Mouse (Mus musculus) heart, adult 18-20 months (tissue): ENCODE data around the gene Usp21. TPM values are rescaled to one million over a fixed set of nuclear protein-coding genes. Genes with fewer than 3 reads are reported as not detected.

ENCODE experiments used
- DNase-seq, 2 experiments: peaks; one replicate each; pipeline ENCODE4 v3.0.0; 2021 to 2022; ENCODE audit warnings: mixed read lengths in 1 of 2
- total RNA-seq, 2 experiments: library from RNA; stranded (reverse); gene quantifications; 2 replicates each; pipeline ENCODE4 v1.2.3; 2021

Gene Usp21
- total RNA-seq, 2 experiments from 2014 or later: 17.7 to 20.9 TPM

DNA sequence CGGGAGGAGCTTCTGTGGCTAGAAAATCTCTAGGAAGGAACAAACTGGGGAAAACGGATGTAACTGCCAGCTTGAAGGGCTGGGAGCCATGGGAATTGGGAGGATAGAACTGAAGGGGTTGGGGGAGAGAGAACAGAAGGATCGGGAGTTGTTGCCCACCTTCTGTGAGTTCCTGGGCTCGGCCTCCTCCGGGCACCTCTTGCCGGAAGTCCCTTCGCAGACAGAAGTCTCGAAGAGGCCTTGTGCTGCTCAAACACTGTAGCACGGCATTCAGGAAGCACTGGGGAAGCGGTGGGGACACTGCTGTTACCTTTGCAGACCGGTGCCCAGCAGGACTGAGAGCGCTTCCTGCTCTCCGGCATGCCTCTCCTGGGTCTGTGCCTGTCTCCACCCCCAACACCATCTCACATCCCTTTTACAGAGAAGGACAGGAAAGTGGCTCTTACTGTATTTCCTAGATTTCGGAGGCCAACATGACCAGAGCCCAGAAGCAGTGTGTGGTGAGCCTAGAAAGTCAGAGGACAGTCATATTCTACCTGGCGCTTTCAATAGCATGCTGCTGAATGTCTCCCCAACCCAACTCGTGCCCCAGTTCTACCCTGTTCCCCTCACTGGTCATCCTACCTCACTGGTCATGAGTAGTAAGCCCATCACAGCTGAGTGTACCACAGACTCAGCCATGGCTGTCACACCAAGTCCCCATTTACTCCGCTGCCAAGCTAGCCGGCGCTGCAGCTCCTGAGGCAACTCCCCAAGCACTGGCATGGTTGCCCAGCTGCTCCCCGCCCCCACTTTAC, 2.5 kb downstream of the Usp21 start:
- peak in 1 of 2 experiments; percentile 9 for DNase-seq

DNA sequence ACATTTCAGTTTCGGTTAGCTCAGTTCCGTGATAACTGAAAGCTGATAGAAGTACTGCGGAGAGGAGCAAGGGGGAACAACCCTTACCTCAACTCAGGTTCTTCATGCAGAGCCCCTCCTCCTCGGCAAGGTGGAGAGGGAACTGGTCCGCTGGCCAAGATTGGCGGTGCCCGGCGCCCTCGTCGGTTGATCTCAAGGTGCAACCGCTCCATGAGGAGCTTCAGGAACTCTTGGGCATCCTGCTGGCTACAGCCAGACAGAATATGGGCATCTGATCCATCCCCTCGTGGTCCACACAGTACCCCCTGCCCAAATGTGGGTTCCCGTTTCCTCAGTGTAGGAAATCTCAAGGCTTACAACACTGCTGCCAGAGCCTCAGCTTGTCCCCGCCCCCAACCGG, 3.3 kb downstream of the Usp21 start:
- peak in 1 of 2 experiments; percentile 11 for DNase-seq

DNA sequence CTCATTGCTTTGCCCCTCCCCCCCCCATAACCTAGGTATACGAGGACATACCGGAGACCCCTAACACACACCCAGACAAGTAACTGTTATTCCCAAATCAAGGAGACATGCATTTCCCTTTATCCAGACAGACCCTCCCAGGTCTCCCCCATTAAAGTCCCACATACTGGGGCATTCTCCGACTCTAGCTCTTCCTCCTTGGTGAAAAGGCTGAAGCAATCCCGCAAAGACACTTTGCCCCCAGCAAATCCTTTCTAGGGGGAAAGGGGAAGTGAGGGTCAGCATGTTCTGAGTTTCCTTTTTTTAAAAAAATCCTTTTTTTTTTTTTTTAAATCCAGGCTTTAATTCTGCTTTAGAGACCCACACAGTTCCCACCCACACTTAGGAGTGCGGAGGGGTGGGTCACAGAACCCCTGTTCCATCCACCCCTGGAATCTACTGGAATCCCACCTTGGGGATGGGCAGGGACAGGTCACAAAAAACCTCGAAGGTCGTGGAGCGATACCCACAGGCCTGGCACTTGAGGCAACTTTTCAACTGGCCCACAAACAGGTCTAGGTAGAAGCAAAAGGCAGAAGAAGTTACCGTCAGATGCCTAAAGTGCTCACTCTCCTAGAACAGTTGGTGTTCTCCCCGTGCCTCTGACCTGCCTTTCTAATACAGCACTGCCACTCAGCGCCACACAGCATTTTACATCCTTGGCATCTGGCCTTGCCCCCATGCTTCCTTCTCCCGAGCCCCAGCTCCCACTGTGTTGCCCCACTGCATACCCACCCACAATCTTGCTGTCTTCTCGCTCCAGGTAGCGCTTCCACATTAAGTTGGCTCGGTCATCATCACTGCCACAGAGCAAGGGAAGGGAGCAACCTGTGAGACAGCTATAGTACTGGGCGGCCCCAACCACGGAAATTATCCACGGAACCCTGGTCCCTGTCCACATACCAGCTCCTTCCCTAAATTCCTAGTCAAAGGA, 4.3 kb downstream of the Usp21 start:
- peak in 1 of 2 experiments; percentile 14 for DNase-seq

DNA sequence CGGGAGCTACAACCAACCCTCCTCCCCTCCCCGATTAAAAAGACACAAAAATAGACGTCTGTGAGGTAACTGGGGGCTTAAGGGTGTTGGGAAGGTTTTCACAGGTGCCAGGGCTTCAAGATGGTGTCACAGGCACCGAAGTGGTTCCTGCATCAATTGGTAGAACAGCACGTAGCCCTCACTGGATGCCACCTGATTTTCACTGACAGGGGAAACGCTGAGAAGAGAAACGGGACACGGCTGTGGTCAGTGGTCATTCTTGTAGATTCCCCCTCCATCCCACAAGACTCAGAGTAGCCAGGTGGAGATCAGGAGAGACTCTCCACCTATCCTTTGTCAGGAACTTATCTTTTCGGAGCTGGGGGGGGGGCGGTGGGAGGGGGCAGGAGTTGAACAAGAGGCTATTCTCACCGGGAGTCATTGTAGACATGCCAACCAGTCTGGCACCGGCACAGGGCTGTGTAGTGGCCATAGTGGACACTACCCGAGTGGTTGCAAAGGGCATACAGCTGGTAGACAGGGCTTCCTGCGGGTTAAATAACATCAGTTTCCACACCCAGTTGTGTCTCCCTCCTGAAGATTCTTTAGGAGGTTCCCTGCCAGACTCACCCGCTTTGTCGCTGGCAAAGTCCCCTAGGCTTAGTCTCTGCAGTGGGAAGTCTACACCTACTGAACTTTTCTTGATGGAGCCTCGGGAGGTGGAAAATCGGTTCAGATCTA, 5.5 kb downstream of the Usp21 start:
- DNase-seq: no peak

DNA sequence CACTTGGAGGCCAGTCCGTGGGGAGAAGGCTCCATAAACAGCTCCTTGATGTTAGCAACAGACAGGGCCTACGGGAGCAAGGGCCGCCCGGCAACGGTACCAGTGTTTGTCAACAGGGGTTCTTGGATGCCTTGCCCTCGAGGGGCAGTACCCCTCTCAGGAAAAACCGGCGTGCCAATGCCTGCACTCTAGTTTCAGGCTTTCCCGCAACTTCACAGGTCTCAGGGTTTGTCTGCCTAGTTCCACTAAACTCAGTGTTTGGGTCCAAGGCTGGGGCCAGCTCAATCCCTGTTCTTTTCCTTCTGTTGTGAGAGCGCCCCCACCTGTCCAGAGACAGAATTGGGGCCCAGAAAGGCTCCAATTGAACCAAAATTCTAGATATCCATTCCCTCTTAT, 6.3 kb downstream of the Usp21 start:
- DNase-seq: peak; percentile 87 to 93

DNA sequence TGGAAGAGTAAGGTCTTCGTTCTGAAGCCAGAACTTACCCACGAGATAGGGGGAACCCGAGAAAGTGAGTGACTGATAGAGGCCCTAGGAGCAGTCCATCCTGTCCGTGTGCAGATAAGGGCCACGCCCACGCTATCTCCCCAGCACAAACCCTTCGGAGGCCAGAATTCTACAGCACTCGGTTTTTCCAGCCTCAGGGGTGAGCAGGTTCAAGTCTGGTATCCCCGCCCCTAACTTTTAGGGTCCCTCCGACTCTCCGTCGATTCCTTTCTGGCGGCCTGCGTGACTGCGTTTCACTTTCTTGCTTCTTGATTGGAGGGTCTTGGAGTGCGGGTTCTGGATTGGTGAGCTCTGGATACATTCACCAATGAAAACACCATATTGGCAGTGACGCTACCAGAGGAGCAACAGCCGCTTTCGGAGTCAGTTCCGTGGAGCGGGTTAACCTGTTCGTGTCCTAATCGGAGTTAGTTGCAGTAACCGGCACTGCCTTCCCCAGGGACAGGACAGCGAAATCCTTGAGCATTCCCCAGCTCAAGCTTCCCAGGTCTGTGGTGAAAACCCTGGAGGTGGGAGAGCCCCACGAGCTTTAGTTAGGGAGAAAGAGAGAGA, 6.8 kb downstream of the Usp21 start, which contains the start of gene Ppox:
Gene Ppox (minus strand): TSS at position 271 of the 612 bp plus-strand sequence.
- peak; percentile 94 to 98 for DNase-seq

DNA sequence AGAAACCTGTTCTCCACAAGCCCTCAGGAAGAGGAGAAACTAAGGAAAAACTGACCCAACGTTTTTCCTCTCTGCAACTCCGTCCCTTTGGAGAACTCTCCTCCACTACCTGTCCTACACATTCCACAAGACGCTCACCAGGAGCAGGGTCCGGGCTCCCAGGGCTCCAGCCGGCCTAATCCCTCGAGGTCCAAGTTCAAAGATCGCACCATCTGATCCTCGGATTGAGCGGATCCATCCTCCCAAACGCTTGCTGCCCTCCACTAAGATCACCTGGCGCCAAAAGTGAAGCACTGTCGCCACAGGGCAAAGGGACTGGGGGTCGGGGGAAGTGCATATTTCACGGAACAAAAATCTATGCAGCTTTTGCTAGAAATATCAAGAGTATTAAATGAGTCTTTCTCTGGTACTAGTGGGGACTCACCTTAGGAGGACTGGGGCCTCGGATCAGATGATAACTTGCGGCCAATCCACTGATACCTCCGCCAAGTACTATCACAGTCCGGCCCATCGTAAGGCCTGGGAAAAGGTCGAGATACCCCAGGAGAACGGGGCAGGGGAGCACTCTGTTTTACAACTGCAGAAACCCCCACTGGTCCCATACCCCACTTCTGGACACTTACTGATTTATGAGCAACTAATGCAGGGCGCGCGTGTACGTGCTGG, 7.4 kb downstream of the Usp21 start:
- no peak for DNase-seq

DNA sequence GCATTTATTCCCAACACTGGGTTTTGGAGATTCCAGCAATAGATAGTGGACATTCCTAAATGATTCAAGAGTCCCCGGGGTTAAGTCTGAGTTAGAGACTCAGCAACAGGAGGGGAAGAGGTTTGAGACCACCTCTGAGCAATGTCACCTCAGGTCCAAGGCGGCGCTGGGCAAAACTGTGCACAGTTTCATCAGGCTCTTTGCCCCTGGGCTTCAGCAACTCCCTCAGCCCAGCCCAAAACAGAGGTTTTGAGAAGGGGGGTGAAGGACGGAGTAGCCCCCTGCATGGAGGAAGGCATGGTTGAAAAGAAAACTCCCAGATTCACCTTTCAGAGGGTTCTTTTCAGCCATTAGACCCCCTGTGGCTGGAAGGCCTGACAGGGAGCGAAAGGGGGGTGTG, 8.1 kb downstream of the Usp21 start:
- DNase-seq: no peak

DNA sequence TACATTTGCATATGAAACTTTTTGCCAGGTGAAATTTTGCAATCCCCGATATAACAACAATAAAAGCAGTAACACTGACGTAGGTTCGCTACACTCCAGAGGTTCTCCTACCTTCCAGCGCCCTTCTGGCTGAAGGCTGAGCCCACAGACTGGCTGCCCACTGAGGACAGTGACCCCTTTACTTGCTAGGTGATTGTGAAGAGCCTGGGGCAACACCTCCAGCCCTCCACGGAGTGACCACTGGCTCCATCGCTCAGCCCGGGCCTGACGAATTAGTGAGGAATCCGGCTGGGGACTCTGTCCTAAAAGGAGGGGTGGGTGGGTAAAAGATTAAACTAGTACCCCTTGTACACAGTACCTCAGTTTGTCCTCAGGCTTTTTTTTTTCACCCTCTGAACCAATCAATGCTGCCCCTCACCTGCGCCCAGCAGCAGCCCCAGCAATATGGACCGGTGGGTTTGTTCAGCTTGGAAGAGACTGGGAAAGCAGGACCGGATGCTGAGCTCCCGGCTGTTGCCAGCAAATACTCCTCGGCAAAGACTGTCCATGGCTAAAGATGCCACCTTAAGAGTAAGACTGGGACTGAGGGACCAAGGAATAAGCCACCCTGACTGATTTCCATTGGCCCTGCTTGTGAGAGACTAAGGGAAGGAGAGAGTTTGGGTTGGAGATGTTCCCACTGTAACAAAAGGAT, 8.6 kb downstream of the Usp21 start:
- DNase-seq: no peak

DNA sequence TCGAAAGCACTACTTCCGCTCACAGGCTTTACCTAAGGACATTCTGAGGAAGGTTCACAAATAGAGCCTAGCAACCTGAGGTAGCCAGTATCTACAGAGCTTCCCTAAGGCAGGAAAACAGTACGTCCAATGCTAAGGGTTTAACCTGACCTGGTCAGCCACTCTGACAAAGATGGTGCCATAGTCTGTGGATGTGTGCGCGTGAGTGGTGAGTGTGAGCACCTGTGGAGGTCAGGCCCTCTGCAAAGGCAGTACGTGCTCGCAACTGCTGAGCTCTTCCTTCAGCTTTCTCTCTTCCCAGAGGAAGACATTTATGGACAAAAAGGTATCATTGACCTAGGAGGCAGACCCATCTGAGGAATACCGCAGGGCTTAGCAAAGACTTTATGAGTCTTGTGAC, 9.4 kb downstream of the Usp21 start:
- DNase-seq: no peak

DNA sequence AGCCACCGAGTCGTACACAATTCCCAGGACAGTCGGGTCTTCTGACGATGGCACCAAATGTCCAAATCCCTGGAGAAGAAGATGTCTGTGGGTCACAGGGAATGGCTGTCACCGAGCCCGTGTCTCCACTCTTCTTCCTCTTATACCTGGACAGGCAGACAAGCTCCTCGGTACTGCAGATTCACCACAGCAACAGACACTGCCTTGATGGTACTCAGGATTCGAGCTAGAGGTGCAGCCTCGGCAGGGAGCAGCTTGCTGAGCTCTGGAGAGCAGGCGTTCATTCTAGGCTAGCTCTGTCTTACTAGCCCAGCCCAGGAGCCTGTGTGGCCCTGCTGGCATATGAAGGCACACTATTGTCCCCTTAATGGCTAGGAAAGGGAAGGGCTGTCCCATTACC, 10.1 kb downstream of the Usp21 start:
- DNase-seq: no peak

DNA sequence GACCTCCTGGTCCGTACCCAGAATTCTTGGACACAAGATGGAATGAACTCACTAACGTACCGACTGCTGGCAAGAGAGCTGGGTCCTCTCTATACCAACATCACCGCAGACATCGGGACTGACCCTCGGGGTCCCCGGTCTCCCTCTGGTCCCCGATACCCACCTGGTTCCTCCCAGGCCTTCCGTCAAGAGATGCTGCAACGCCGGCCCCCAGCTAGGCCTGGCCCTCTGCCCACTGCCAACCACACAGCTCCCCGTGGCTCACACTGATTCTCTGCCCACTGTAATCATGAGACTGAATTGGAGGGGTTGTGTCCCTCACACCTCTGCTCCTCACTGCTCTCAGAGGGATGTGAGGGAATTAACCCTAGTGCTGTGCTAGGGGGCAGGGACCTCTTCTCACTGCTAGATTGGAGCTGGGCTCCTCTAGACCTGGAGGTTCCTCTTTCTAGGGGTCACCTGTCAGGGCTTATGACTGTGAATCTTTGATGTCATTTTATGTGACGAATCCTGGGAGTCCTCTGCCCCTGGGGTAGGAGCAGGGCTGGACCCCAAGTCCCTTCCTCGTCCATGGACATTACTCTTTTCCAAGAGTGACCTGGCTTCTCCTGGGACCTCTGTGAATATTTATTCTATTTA, 11.6 kb downstream of the Usp21 start:
- no peak for DNase-seq

DNA sequence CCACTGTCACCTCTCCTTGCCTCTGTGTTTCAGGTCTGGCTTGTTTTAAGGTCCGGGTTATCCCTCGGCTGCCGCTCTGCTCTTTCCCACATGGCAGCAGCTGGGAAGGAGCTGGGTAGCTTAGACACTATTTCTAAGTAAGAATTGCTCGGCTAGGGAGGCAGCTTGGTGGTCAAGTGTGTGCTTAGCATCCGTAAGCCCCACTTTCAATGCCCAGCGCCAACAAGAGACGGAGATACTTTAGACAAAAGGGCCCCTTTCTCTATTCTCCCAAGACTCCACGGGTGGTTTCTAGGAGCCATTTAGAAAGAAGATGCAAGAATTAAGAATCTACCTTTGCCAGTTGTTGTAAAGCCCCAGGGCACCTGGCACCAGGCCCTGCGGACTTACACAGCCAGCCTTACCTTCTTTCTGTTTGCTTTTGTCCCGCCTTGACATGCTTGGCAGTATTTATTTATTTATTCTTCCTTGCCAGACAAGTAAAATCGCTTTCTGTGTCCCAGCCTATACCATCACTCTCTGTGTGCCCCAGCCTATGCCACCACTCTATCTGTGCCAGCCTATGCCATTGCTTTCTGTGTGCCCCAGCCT, 12.6 kb downstream of the Usp21 start:
- DNase-seq: no peak

DNA sequence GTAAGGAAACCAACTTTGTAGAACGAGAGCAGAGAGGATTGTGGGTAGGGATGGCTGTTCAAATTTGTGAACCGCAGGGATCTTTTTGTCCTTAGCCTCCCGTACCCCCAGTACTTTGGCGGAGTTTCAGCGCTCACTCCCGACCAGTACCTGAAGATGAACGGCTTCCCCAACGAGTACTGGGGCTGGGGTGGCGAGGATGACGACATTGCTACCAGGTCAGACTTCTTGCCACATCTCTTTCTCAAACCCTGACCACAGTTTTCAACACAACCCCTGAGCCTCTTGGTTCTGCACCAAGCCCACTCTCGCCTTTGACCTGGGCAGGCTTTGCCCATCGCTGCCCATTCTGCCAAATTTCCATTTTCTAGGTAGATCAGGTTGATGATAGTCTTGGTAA, 13.6 kb downstream of the Usp21 start:
- no peak for DNase-seq

DNA sequence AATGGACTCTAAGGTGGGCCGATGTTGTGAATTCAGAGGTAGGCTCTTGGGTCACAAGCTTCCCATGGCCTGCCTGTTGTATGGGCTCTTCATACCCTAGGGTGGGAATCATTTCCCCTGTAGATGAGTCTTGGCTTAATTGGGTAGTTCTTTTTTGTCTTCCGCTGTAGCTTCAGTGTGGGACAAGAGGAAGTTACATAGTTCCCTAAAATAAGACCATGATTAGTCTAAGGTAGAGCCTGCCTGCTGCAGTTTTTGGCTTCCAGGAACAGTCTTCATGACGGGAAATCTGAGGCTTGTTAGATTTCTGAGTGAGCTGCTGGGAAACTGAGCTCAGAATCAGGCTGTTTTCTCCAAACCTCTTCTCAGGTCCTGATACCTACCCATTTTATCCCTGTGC, 15.7 kb downstream of the Usp21 start:
- DNase-seq: no peak

DNA sequence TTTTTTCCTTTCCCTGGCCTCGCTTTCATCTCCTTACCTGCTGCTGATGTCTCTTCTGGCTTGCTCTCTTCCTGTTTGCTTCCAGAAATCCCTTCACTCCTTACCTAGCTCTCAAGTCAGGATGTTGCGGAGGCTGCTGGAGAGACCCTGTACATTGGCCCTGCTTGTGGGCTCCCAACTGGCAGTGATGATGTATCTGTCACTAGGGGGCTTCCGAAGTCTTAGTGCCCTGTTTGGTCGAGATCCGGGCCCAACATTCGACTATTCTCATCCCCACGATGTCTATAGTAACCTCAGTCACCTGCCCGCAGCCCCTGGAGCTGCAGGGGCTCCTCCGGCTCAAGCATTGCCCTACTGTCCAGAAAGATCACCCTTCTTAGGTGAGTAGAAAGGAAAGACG, 16.2 kb downstream of the Usp21 start:
- no peak for DNase-seq

DNA sequence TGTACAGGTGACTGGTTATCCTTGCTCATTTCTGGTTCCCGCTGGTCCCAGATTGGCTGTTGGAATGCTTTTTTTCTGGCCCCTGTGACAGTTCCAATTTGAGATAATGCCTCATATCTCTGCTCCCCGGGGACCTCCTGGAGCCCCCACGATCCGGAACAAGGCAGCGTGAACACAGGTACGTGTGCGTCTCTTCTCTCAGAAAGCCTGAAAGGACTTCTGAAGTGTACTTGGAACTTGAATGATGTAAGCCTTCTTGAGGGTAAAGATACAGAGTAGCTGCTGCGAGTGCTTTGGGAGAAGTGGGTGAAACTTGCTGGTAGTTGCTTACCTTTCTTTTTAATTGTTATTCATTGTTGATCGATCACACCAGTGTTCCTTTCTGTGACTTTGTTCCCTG, 16.6 kb downstream of the Usp21 start:
- no peak for DNase-seq

DNA sequence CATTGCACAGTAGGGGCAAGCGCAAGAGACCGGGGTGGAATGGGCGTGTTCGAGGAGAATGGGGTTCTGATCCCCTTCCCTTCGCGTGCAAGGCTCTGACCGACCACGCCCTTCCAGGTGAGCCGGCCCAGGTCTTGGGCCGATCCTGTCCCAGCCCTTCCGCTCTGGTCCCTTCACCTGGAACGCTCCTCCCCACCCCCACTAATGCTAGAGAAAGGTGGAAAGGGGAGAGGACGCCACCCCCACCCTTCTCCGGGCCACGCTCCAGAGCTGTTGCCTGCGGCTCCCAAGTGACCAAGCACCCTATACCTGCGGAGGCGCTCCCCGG, 17.3 kb downstream of the Usp21 start:
- DNase-seq: no peak

DNA sequence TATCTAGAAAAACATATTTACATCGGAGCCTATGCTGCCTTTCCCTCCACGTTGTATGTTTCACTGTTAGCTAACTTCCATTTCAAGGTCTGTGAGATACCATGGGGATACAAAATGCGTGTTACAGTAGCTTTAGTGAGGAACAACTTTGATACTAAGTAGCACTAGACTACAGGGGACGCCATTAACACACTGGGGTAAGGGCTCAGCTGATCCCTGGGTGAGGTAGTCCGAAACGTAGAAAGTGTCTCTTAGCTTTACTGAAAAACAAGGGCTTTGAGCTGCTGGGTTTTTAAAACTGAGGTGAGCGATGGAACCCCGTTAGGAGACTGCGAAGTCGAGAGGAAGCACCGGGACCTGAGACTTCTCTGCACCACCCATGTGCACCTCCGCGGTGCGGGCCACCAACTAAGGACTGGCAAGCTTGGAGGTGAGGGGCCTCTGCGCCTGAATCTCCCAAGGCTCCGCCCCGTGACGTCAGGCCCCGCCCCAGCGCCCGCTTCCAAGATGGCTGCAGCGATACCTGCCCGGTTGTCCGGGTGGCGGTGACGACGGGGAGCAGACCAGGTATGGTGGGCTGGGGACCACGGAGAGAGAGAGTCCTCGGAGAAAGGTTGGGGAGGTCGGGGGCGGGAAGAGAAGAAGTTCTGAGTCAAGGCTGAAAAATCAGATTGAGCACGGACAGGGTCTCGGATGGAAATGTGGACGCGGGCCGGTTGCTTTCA, 17.8 kb downstream of the Usp21 start, which contains the start of gene B4galt3:
Gene B4galt3 (plus strand): TSS at position 481 of the 725 bp plus-strand sequence.
- DNase-seq: peak; percentile 96 to 99
